Mouse (Mus musculus) stomach, embryonic 15.5 days (tissue): ENCODE measurements around the gene Irx6. TPM values are rescaled to one million over a fixed set of nuclear protein-coding genes. Genes with fewer than 3 reads are reported as not detected.
A peak's percentile ranks its signal among the peaks of the same experiment; 100 is the strongest.

Experiments
- ATAC-seq: fragments of 200-750 bp; cut with Nextera tagmentation; 2 replicates; pipeline ENCODE4 v1.8.0; 2017; ENCODE audit warnings: low read depth, moderate number of reproducible peaks, moderate TSS enrichment; ENCODE audit not compliant: insufficient read depth, low FRiP score
- H3K27ac ChIP-seq: fragments of 300-500 bp; sonication (generic); 2 replicates; pipeline ENCODE4 v1.5.1; 2015; ENCODE audit warnings: mild to moderate bottlenecking, inconsistent platforms
- H3K27me3 ChIP-seq: fragments of 300-500 bp; sonication (generic); replicated peaks from 2 replicates; pipeline ENCODE4 v1.6.1; 2015; ENCODE audit warnings: inconsistent platforms
- H3K36me3 ChIP-seq: fragments of 300-500 bp; sonication (generic); 2 replicates; pipeline ENCODE4 v1.6.1; 2015; ENCODE audit warnings: inconsistent platforms
- H3K4me1 ChIP-seq: fragments of 300-500 bp; sonication (generic); 2 replicates; pipeline ENCODE4 v1.6.1; 2015; ENCODE audit warnings: inconsistent platforms
- H3K4me2 ChIP-seq: fragments of 300-500 bp; sonication (generic); 2 replicates; pipeline ENCODE4 v1.6.1; 2015; ENCODE audit warnings: mild to moderate bottlenecking, inconsistent platforms
- H3K4me3 ChIP-seq: fragments of 300-500 bp; sonication (generic); replicated peaks from 2 replicates; pipeline ENCODE4 v1.5.1; 2015; ENCODE audit warnings: inconsistent platforms
- H3K9ac ChIP-seq: fragments of 300-500 bp; sonication (generic); 2 replicates; pipeline ENCODE4 v1.6.1; 2015; ENCODE audit warnings: inconsistent platforms
- H3K9me3 ChIP-seq: fragments of 300-500 bp; sonication (generic); 2 replicates; pipeline ENCODE4 v1.6.1; 2016; ENCODE audit warnings: inconsistent platforms
- WGBS: fragments of 180-500 bp; shearing (Covaris S2); methylation state at CpG from one replicate; pipeline ENCODE4 v1.1.7; 2015; 5-methylcytosine and 5-hydroxymethylcytosine counted together
- polyA plus RNA-seq: library from polyadenylated mRNA; unstranded; fragments of >200 nt; fragmentation: Nextera tagmentation; extraction: Ambion mirVana; gene quantifications from 2 replicates; pipeline ENCODE4 v1.2.1, GENCODE M21; 2015

The Irx6 gene
- polyA plus RNA-seq, 1 experiment from 2014 or later: 0.09 TPM

DNA sequence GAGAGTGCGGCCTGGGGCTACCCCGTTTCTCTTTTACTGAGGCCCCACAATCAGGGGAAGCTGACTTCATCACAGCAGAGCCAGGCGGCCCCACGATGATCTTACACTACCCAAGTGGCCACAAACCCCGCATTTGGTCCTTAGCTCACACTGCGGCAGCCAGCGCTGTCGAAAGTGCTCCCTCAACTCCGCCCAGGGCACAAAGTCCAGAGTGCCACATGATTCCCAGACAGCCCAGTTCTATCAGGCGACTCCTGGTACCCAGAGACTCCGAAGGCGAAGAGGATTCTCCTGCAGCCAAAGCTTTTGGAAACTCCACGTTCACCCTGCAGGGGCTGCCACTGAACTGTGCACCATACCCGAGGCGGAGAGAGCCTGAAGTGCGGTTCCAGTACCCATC is 4.3 kb downstream of the Irx6 start:
- H3K9me3 ChIP-seq: no peaks in the 10 kb centered on the region
- peaks cover 22% of the 10 kb centered on the region for H3K4me1 ChIP-seq
- H3K9ac ChIP-seq: no peak overlapping the region
- H3K4me2 ChIP-seq: peak overlapping the region; percentile 30; the same call in 1 of the 2 replicates
- H3K27ac ChIP-seq: no peak overlapping the region
- H3K27me3 ChIP-seq: peaks cover 75% of the 10 kb centered on the region
- no peak; the same call in 1 of the 2 replicates for ATAC-seq
- 11% methylated on average over 16 of the region's 16 CpGs for WGBS
- no peak overlapping the region for H3K4me3 ChIP-seq
- H3K36me3 ChIP-seq: no peaks in the 10 kb centered on the region

DNA sequence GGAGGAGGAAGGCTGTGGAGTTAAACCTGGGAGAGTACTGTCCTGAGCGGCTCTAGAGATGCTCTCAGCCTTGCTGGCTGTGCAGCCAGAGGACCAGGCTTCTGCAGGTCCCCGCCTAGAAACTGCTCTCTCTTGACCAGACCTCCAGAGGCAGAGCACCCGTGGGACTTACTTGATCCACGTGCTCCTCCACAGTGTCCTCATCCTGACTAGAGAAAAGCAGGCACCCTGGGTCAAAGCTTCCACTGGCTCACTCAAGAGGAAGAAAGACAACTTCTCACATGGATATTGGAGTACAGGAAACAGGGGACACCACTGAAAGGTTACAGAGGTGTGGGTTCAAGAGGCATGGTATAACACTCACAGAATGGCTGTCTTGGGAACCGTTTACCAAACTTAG is 23.3 kb downstream of the Irx6 start:
- Histone ChIP-seq H3K36me3 (no peaks in the 10 kb centered on the region), H3K4me1 (no peaks in the 10 kb centered on the region), H3K9ac (no peak overlapping the region), H3K27ac (no peak overlapping the region), H3K9me3 (no peaks in the 10 kb centered on the region), H3K4me2 (no peak overlapping the region), H3K27me3 (no peaks in the 10 kb centered on the region), H3K4me3 (no peak overlapping the region)
- WGBS: 82% methylated on average over 5 of the region's 5 CpGs
- no peak for ATAC-seq

DNA sequence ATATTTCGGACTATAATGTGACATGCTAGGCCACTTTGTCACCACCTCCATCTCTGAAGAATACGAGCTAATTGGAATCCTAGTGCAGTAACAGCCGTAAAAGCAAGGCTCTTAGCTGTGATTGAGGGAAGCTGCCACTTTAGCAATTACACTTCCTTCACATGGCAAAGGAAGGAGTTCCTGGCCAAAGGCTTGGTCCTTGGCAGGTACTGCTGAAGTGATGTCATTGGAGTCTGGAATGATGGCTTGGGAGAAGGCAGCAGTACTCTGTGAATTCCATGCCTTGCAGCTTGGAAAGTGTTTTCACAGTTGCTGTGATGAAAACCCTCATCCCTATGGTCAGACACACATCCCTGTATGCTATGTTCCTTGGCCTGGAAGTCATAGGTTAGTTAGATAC is 24.3 kb downstream of the Irx6 start:
- no peaks in the 10 kb centered on the region for H3K27me3 ChIP-seq
- WGBS: 70% methylated on average over 3 of the region's 3 CpGs

GRCm38 (mm10) chr8:92699922-92700540 is 25.9 kb downstream of the Irx6 start:
- WGBS: 59% methylated on average over 8 of the region's 8 CpGs

More for the DNA sequence above, 24.3 kb downstream of the Irx6 start:
- no peaks in the 10 kb centered on the region for H3K4me1 ChIP-seq
- H3K4me3 ChIP-seq: no peak overlapping the region
- H3K27ac ChIP-seq: no peak overlapping the region
- no peak overlapping the region for H3K4me2 ChIP-seq
- no peak overlapping the region for H3K9ac ChIP-seq
- H3K36me3 ChIP-seq: no peaks in the 10 kb centered on the region
- no peaks in the 10 kb centered on the region for H3K9me3 ChIP-seq
- ATAC-seq: no peak

GRCm38 (mm10) chr8:92703375-92703774 is 29.3 kb downstream of the Irx6 start:
- no peak overlapping the region for H3K27ac ChIP-seq
- H3K4me2 ChIP-seq: no peak overlapping the region
- no peak for ATAC-seq

More at GRCm38 (mm10) chr8:92699922-92700540, 25.9 kb downstream of the Irx6 start:
- no peak overlapping the region for H3K4me2 ChIP-seq
- H3K9me3 ChIP-seq: no peaks in the 10 kb centered on the region
- H3K27ac ChIP-seq: no peak overlapping the region
- no peak for ATAC-seq
- H3K36me3 ChIP-seq: no peaks in the 10 kb centered on the region
- no peak overlapping the region for H3K9ac ChIP-seq
- H3K4me3 ChIP-seq: no peak overlapping the region
- no peaks in the 10 kb centered on the region for H3K27me3 ChIP-seq
- no peaks in the 10 kb centered on the region for H3K4me1 ChIP-seq

DNA sequence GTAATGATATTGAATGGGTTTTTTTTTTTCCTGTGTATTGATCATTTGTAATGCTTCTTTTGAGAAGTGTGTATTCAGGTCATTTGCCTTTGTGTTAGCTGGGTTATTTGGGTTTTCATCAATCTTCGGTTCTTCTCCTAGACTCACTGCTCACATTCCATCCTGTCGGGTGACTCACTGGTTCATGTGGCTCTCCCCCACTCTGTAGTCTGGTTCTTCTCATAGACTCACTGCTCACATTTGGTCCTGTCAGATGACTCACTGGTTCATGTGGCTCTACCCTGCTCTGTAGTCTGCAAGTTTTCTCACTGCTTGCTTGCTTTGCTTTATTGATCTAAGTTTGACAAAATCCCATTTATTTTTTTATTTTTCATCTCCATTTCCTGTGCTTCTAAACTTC is 32.2 kb downstream of the Irx6 start:
- WGBS: 26% methylated on average over 2 of the region's 2 CpGs
- Histone ChIP-seq H3K9me3 (no peaks in the 10 kb centered on the region), H3K4me3 (no peak overlapping the region), H3K36me3 (no peaks in the 10 kb centered on the region), H3K27me3 (no peaks in the 10 kb centered on the region), H3K4me1 (no peaks in the 10 kb centered on the region), H3K4me2 (no peak overlapping the region), H3K9ac (no peak overlapping the region), H3K27ac (no peak overlapping the region)
- no peak for ATAC-seq

More at GRCm38 (mm10) chr8:92703375-92703774, 29.3 kb downstream of the Irx6 start:
- Histone ChIP-seq H3K36me3 (no peaks in the 10 kb centered on the region), H3K9ac (no peak overlapping the region), H3K4me1 (no peaks in the 10 kb centered on the region), H3K27me3 (no peaks in the 10 kb centered on the region), H3K9me3 (no peaks in the 10 kb centered on the region), H3K4me3 (no peak overlapping the region)
- WGBS: 68% methylated on average over 3 of the region's 3 CpGs

DNA sequence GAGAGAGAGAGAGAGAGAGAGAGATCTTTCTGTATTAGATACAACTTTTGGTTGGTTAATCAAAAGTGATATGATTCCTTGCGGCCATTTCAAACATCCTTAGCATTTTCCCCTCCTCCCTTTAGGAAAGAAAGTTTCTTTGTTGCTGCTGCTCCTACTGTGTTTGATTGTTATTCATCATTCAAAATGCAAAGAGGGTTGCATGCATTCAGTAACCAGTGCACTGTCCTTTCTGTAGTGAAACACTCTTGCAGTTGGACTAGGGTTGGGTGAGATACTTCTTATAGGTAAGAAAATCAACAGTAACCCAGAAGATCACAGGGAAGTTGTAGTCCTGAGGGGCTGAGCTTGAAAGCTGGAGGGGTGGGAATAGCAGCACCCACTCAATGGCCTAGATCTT is 39.2 kb downstream of the Irx6 start:
- WGBS: 96% methylated on average over 1 of the region's 1 CpGs
- ATAC-seq: no peak

GRCm38 (mm10) chr8:92717418-92717817 is 43.3 kb downstream of the Irx6 start:
- no peak overlapping the region for H3K4me2 ChIP-seq
- 77% methylated on average over 4 of the region's 4 CpGs for WGBS
- no peaks in the 10 kb centered on the region for H3K36me3 ChIP-seq
- H3K9ac ChIP-seq: no peak overlapping the region
- no peak for ATAC-seq
- H3K27me3 ChIP-seq: no peaks in the 10 kb centered on the region
- no peak overlapping the region for H3K27ac ChIP-seq
- no peak overlapping the region for H3K4me3 ChIP-seq
- no peaks in the 10 kb centered on the region for H3K4me1 ChIP-seq
- H3K9me3 ChIP-seq: no peaks in the 10 kb centered on the region

More for the DNA sequence above, 39.2 kb downstream of the Irx6 start:
- H3K9me3 ChIP-seq: no peaks in the 10 kb centered on the region
- H3K27ac ChIP-seq: no peak overlapping the region
- no peaks in the 10 kb centered on the region for H3K27me3 ChIP-seq
- no peak overlapping the region for H3K4me3 ChIP-seq
- no peaks in the 10 kb centered on the region for H3K36me3 ChIP-seq
- no peak overlapping the region for H3K4me2 ChIP-seq
- H3K9ac ChIP-seq: no peak overlapping the region
- H3K4me1 ChIP-seq: no peaks in the 10 kb centered on the region

- Histone ChIP-seq H3K27ac (no peak overlapping the region), H3K4me2 (no peak overlapping the region), H3K4me1 (no peaks in the 10 kb centered on the region), H3K9ac (no peak overlapping the region), H3K4me3 (no peak overlapping the region), H3K27me3 (no peaks in the 10 kb centered on the region), H3K36me3 (no peaks in the 10 kb centered on the region), H3K9me3 (no peaks in the 10 kb centered on the region)
- no peak for ATAC-seq
- WGBS: 75% methylated on average over 5 of the region's 5 CpGs
Measured at GRCm38 (mm10) chr8:92718057-92718456, 44.0 kb downstream of the Irx6 start.

DNA sequence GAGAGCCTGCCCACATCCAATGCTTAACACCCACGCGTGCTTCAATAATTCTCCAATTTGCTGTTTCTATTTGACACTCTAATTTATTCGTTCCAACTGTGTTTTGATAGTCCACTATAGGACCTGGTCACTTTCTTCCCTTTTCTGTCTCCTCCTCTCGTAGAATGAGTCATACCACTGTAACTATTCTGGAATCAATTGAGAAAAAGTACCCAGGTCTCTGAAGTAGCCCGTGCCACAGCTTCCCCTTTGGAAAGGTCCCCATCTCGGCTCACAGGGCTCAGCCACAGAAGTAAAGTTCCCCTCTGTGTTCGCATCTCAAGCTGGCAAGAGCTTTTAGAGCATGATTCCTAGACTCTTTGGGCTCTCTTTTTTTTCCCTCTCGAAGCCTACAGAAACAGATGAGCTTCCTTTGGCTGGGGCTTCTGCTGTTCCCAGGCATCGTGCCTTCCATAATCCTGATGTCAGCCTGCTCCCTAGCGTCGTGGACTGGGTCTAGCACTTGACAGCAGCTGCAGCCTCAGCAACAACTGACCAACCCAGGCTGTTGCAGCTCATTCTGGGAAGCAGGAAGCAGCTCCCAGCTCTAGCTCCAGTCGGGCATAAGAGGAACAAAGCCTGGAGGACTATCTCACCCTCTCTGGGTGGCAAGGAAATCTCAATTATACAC is 47.3 kb downstream of the Irx6 start:
- H3K4me3 ChIP-seq: no peak overlapping the region
- H3K9me3 ChIP-seq: no peaks in the 10 kb centered on the region
- H3K36me3 ChIP-seq: no peaks in the 10 kb centered on the region
- no peak overlapping the region for H3K9ac ChIP-seq
- no peak overlapping the region for H3K4me2 ChIP-seq
- no peak overlapping the region for H3K27ac ChIP-seq
- no peaks in the 10 kb centered on the region for H3K4me1 ChIP-seq
- H3K27me3 ChIP-seq: 0 out of 2 replicates have a peak, but pooled peaks cover 3% of the 10 kb centered on the region
- ATAC-seq: no peak
- WGBS: 43% methylated on average over 12 of the region's 12 CpGs

GRCm38 (mm10) chr8:92721936-92722321 is 47.8 kb downstream of the Irx6 start:
- no peaks in the 10 kb centered on the region for H3K4me1 ChIP-seq
- H3K27ac ChIP-seq: no peak overlapping the region
- H3K9ac ChIP-seq: no peak overlapping the region
- H3K36me3 ChIP-seq: no peaks in the 10 kb centered on the region
- H3K4me3 ChIP-seq: no peak overlapping the region
- no peak overlapping the region for H3K4me2 ChIP-seq
- WGBS: 76% methylated on average over 8 of the region's 8 CpGs
- H3K27me3 ChIP-seq: 0 out of 2 replicates have a peak, but pooled peaks cover 3% of the 10 kb centered on the region
- ATAC-seq: no peak
- H3K9me3 ChIP-seq: no peaks in the 10 kb centered on the region

DNA sequence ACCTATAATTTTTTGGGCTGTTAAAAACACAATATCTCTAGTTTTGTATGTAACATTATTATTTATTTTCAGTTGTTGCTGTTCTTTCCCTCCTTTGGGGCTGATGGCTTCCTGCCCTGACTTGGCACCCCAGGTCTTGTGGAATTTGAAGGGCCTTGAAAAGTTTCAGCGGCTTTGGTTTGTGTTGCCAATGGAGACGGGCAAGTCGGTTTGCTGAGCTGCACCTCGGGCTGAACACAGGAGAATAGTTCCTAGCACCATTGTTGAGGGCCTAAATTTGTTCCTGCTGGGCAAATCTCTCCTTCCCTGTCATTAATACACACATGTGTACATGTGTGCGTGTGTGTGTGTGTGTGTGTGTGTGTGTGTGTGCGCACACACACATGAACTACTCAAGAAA is 49.2 kb downstream of the Irx6 start:
- H3K4me3 ChIP-seq: no peak overlapping the region
- no peaks in the 10 kb centered on the region for H3K9me3 ChIP-seq
- no peak overlapping the region for H3K4me2 ChIP-seq
- no peaks in the 10 kb centered on the region for H3K36me3 ChIP-seq
- ATAC-seq: no peak
- H3K9ac ChIP-seq: no peak overlapping the region
- no peaks in the 10 kb centered on the region for H3K4me1 ChIP-seq
- H3K27me3 ChIP-seq: 0 out of 2 replicates have a peak, but pooled peaks cover 3% of the 10 kb centered on the region
- H3K27ac ChIP-seq: no peak overlapping the region
- WGBS: 61% methylated on average over 6 of the region's 6 CpGs
